Mouse (Mus musculus): Measurements from ENCODE around the gene Gsc. TPM values are rescaled to one million over a fixed set of nuclear protein-coding genes. Genes with fewer than 3 reads are reported as not detected.
"Not testable (repeated sequence)": the region's sequence is repeated elsewhere in the genome, so short reads cannot be mapped to it uniquely, and the experiment has no call there.

Gene Gsc
- total RNA-seq, 1 experiment from 2014 or later: not detected

GRCm38 (mm10) chr12:104466930-104467329, 6.2 kb downstream of the Gsc start:
- no peak for ATAC-seq (ENCODE audit: extremely low read depth, insufficient number of reproducible peaks, low FRiP score, poor library complexity, severe bottlenecking)

DNA sequence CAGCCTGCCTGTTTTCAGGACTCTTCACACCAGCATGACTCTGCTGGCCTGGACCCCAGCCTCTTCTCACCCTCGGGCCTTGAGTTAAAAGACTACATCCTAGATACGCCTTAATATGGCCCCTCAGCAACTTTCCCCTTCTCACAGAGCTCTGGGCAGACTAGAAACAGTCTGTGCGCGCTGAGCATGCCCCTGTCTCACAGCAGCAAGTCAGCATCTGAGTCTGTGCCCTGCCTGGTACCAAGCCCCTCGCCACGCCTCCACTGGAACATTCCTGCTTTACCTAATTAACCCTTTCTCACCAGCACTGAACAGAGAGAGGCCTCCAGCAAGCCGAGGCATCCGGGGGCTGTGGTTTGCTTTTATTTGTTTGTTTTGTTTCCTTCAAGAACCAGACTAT, 11.8 kb downstream of the Gsc start:
- no peak for ATAC-seq (ENCODE audit: extremely low read depth, insufficient number of reproducible peaks, low FRiP score, poor library complexity, severe bottlenecking)

DNA sequence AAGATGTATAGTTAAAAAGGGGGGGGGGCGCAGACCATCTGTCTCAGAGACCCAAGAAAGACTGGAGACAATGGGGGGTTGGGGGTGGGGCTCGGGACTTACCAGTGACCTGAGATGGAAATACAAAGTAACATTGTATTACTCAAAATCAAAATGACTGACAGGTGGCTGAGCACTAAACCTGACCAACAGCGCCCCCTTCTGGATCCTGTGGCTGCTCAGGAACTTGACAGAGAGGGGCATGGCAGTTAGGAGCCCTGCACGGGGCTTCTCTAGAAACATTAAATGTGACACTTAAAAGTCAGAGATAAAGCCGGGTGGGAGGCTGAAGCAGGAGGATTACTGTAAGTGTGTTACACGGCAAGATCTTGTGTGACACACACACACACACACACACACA, 13.8 kb downstream of the Gsc start:
- no peak for ATAC-seq (ENCODE audit: extremely low read depth, insufficient number of reproducible peaks, low FRiP score, poor library complexity, severe bottlenecking)

DNA sequence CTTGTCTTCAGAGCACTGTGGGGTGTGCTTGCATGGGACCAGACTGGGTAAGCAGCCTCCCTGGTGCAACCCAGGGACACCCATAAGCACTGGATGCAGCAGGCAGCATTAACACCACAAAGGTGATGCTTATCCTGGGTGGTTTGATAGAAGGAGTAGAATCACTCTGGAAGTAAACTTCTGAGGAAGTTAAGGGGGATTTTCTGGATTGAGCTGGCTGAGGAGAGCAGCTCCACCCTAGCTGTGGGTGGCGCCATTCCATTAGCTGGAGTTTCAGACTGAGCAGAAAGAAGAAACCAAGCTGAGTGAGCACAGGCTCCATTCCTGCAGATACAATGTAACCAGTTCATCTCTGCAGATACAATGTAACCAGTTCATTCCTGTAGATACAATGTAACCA, 20.1 kb downstream of the Gsc start:
- ATAC-seq (ENCODE audit: extremely low read depth, insufficient number of reproducible peaks, low FRiP score, poor library complexity, severe bottlenecking): no peak

GRCm38 (mm10) chr12:104450257-104450656, 22.9 kb downstream of the Gsc start:
- ATAC-seq (ENCODE audit: extremely low read depth, insufficient number of reproducible peaks, low FRiP score, poor library complexity, severe bottlenecking): no peak

- no peak for ATAC-seq (ENCODE audit: extremely low read depth, insufficient number of reproducible peaks, low FRiP score, poor library complexity, severe bottlenecking)
Measured at GRCm38 (mm10) chr12:104448099-104448498, 25.0 kb downstream of the Gsc start.

GRCm38 (mm10) chr12:104447056-104447455, 26.1 kb downstream of the Gsc start:
- ATAC-seq (ENCODE audit: extremely low read depth, insufficient number of reproducible peaks, low FRiP score, poor library complexity, severe bottlenecking): not testable (repeated sequence)

- ATAC-seq (ENCODE audit: extremely low read depth, insufficient number of reproducible peaks, low FRiP score, poor library complexity, severe bottlenecking): no peak
Measured at GRCm38 (mm10) chr12:104443716-104444115, 29.4 kb downstream of the Gsc start.

DNA sequence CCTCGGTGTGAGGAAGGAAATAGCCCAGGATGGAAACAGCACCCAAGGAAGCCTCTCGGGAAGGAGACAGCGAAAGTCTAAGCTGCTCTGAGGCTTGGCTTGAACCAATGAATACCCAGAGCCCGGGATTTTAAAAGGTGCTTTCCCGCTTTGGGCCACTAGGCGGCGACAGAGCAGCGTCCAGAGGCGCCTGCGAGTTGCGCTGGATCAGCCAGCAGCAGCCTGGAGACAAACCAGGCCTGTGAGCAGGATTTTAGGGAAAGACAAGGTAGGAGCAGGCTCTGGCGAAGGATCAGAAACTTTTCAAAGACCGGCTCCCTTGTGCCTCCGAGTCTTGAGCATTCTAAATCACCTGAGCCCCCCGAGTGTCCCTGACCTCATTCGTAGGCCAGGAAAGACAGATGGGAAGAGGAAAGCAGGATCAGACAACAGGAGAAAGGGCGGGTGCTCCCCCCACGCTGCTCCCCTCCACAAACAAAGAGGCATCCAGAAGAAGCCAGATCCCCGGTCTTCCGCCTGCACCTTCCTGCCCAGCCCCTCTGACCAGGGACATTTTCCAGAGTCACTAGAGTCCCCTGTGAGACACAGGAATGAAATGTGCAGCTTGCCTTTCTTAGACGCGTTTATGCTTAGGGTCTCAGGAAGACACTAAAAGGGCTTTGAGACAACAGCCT, 32.9 kb downstream of the Gsc start:
- ATAC-seq (ENCODE audit: extremely low read depth, insufficient number of reproducible peaks, low FRiP score, poor library complexity, severe bottlenecking): no peak

GRCm38 (mm10) chr12:104433951-104434735, 39.0 kb downstream of the Gsc start:
- ATAC-seq (ENCODE audit: extremely low read depth, insufficient number of reproducible peaks, low FRiP score, poor library complexity, severe bottlenecking): no peak

DNA sequence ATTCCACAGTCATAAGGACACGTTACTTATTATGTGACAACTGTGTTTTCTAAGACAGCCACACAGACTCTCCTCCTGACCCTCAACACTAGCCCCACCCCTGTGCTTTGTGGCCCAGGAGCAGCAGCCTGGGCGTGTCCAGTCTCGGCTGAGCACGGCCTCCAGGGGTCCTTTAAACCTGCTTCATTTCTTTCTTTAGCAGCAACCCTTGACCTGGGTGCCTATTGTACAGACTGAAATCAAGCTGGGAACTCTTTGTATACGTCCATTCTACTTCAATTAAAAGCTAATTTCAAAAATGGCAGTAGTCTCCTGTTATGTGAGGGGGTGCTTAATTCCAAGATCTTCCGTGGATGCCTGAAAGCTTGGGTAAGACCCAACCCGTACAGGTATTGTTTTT, 39.9 kb downstream of the Gsc start:
- no peak for ATAC-seq (ENCODE audit: extremely low read depth, insufficient number of reproducible peaks, low FRiP score, poor library complexity, severe bottlenecking)

DNA sequence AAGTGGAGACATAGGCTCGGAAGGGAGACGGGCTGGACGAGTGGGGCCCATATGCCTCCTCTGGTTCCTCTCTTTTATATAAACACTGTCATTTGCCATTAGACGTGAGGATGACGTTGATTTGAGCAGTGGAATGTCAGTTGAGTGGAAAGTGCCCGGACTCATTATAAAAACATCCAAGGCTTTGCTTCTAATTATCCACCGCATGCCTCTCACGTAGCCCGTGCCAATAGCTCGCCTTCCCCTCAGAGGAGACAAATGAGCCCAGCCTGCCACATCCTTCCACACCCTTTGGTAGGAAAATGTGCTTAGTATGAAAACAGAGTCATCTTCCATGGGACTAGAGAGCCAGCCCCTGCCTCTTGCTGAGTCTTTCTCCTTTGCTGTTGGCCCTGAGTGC, 41.8 kb downstream of the Gsc start:
- ATAC-seq (ENCODE audit: extremely low read depth, insufficient number of reproducible peaks, low FRiP score, poor library complexity, severe bottlenecking): no peak

- ATAC-seq (ENCODE audit: extremely low read depth, insufficient number of reproducible peaks, low FRiP score, poor library complexity, severe bottlenecking): no peak
Measured at GRCm38 (mm10) chr12:104426915-104427314, 46.2 kb downstream of the Gsc start.

DNA sequence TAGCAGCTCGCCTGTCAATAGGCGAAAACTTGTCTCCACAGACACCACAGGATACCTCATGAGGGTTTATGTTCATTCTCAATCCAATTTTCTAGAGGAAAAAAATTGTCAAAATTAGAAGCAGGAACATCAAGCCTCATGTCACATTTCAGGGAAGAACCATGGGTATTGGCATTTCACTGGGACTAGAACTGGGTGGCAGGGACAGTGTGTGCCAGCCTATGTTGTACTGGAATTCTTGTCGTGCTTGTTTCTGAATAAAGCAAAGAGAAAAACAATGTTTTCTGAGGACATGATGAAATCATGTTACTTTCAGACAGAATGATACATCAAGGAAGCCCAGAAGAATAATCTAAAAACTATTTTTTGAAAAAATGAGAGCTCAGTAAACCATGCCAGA, 47.5 kb downstream of the Gsc start:
- ATAC-seq (ENCODE audit: extremely low read depth, insufficient number of reproducible peaks, low FRiP score, poor library complexity, severe bottlenecking): no peak

DNA sequence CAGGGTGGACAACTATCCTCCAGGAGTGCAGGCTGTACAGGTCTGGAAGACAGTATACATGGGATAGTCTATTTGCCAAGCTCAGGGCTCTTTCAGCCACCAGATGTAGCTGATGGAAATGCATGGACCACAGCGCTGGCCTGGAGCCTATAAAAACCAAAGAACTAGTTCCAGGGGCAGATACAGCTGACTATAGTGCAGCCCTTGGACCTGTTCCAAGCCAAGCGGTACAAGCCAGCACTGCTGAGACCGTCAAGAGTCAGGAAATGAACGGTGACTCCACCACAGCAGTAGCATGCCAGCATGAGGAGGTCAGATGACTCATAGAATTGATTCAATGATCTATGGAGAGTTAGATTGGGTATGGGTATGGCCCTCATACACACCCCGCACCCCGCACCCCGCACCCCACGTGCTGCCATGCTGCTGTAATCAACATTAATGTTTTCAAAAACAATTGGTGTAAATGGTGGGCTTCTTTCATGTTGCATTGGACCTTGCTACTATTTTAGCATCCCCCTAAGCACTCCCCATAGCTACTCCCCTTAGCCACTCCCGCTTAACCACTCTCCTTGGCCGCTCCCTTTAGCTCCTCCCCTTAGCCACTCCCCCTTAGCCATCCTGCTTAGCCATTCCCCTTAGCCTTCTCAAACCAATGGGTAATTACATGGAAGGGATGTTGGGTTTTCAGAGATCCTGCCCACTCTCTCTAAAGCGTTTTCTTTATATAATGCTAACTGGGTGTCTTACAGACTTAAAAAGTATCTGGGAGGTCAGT, 50.3 kb downstream of the Gsc start:
- ATAC-seq (ENCODE audit: extremely low read depth, insufficient number of reproducible peaks, low FRiP score, poor library complexity, severe bottlenecking): no peak

Other genes with a start within 250 kb of the Gsc start
- gene Serpina3g, start 237.1 kb downstream of the Gsc start, total RNA-seq (2017): 41.3 and 43.1 TPM in 2 replicates
- gene Serpina3i, start 210.2 kb downstream of the Gsc start, total RNA-seq (2017): 0.70 TPM in 1 of 2 replicates, not detected in the other
- not detected in 2 replicates for gene Serpina3j, start 158.8 kb downstream of the Gsc start, total RNA-seq (2017)
- not detected in 2 replicates for gene Serpina3k, start 134.8 kb downstream of the Gsc start, total RNA-seq (2017)
- gene Serpina3m, start 134.8 kb downstream of the Gsc start, total RNA-seq (2017): not detected in 2 replicates
- not detected in 2 replicates for gene Serpina3n, start 66.6 kb downstream of the Gsc start, total RNA-seq (2017)